Mouse (Mus musculus): ENCODE measurements around the gene Myh1. TPM values are rescaled to one million over a fixed set of nuclear protein-coding genes. Genes with fewer than 3 reads are reported as not detected.

The Myh1 gene
- polyA plus RNA-seq, 1 experiment from 2014 or later = 0.17 TPM

DNA sequence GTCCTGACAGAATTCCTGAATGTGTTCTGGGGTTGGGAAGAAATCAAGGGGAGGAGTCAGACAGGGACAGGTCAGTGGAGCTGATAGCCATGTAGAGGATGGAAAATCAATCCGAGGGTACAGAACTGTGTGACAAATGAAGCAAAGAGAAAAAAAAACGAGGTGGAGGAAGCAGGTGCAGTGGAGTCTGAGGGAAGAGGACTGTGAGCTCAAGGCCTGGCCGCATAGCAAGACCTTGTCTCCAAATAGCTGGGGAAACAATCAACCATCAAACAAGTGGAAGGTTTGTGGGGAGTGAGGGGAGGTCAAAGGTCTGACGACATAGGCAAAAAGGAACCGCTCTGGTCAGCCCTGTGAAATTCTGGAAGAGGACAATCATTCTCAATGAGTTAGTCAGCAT, 35.0 kb upstream of the Myh1 start:
- H3K27me3 ChIP-seq (ENCODE audit: control insufficient read depth, insufficient read depth, low read length) = no peaks in the 10 kb centered on the region
- H3K9me3 ChIP-seq (ENCODE audit: control insufficient read depth, low read depth, low read length) = no peaks in the 10 kb centered on the region
- no peak overlapping the region for H3K4me3 ChIP-seq (ENCODE audit: low read depth, low read length)
- no peak for ATAC-seq (ENCODE audit: insufficient number of reproducible peaks, insufficient read depth, low FRiP score, low read depth)
- H3K27ac ChIP-seq (ENCODE audit: low read length) = no peak overlapping the region
- no peaks in the 10 kb centered on the region for H3K4me1 ChIP-seq (ENCODE audit: control insufficient read depth, insufficient read depth, low read length)
- WGBS = 56% methylated on average over 5 of the region's 5 CpGs
- no peaks in the 10 kb centered on the region for H3K36me3 ChIP-seq (ENCODE audit: control insufficient read depth, insufficient read depth, low read length)
- no peak overlapping the region for H3K9ac ChIP-seq (replicated peaks; ENCODE audit: low read depth, low read length)
- no peak overlapping the region for H3K4me2 ChIP-seq (replicated peaks; ENCODE audit: low read depth, low read length)

DNA sequence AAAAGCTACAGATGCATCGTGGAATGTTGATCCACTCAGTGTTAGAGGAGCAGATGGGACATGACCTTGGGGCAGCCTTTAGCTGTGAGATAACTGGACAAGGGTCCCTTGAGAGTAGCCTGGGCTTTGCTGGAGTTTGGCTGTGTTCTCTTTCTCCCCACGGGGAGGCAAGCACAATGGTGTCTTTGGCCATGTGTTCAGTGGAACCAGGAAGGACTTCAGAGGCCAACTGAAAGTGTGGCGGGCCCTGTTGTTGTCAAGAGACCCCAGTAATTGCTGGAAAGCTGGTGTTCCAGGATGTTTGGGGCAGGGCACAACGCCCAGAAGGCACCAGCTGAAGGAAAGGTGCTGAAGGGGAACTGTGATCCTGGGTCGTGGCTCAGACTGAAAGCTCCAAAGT, 30.6 kb upstream of the Myh1 start:
- ATAC-seq (ENCODE audit: insufficient number of reproducible peaks, insufficient read depth, low FRiP score, low read depth) = no peak
- Histone ChIP-seq H3K9ac (replicated peaks; ENCODE audit: low read depth, low read length) (no peak overlapping the region), H3K27ac (ENCODE audit: low read length) (no peak overlapping the region), H3K27me3 (ENCODE audit: control insufficient read depth, insufficient read depth, low read length) (no peaks in the 10 kb centered on the region), H3K36me3 (ENCODE audit: control insufficient read depth, insufficient read depth, low read length) (no peaks in the 10 kb centered on the region), H3K4me2 (replicated peaks; ENCODE audit: low read depth, low read length) (no peak overlapping the region), H3K9me3 (ENCODE audit: control insufficient read depth, low read depth, low read length) (no peaks in the 10 kb centered on the region), H3K4me3 (ENCODE audit: low read depth, low read length) (no peak overlapping the region), H3K4me1 (ENCODE audit: control insufficient read depth, insufficient read depth, low read length) (no peaks in the 10 kb centered on the region)
- 56% methylated on average over 5 of the region's 5 CpGs for WGBS

DNA sequence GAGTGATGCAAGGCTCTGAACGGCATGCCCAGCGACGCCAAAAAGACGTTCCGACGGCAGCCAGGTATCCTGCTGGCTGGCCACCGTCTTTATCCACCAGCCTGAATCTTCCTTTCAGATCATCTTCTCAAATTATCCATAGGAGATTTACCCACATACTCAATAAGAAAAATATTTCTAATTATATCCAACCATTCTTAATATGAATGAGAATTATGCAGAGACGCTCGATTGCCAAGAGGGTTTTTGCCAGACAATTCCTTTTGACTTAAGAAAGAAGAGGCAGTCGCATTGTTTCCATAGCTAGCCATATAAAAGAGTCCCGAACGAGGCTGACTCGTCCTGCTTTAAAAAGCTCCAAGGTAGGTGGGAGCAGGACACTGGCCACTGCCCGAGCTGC, 29.1 kb upstream of the Myh1 start, which contains the start of gene Myh2:
TSS of gene Myh2 (plus strand) at position 301 of the 400 bp plus-strand sequence.
- H3K4me3 ChIP-seq (ENCODE audit: low read depth, low read length) = no peak within 1 kb of the TSS
- WGBS = 84% methylated on average over 14 of the region's 14 CpGs
- no peaks in the 10 kb centered on the region for H3K27me3 ChIP-seq (ENCODE audit: control insufficient read depth, insufficient read depth, low read length)
- no peaks in the 10 kb centered on the region for H3K9me3 ChIP-seq (ENCODE audit: control insufficient read depth, low read depth, low read length)
- no peak within 1 kb of the TSS for H3K4me2 ChIP-seq (replicated peaks; ENCODE audit: low read depth, low read length)
- H3K4me1 ChIP-seq (ENCODE audit: control insufficient read depth, insufficient read depth, low read length) = no peaks in the 10 kb centered on the region
- no peaks in the 10 kb centered on the region for H3K36me3 ChIP-seq (ENCODE audit: control insufficient read depth, insufficient read depth, low read length)
- H3K27ac ChIP-seq (ENCODE audit: low read length) = no peak within 1 kb of the TSS
- no peak within 1 kb of the TSS for H3K9ac ChIP-seq (replicated peaks; ENCODE audit: low read depth, low read length)
- ATAC-seq (ENCODE audit: insufficient number of reproducible peaks, insufficient read depth, low FRiP score, low read depth) = no peak

DNA sequence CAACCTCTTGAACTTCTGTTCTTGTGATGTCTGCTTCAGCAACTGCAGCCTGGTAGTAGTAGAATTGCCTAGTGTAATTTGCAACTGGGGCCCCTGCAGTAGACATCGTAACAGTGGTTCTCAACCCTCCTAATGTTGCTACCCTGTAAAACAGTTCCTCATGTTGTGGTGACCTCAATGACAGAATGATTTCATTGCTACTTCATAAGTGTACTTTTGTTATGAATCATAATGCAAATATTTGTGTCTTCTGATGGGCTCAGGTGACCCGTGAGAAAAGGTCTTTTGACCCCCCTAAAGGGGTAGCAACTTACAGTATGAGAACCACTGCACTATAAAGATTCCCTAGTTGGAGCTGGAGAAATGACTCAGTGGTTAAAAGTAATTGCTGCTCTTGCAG, 27.4 kb upstream of the Myh1 start:
- WGBS = 68% methylated on average over 2 of the region's 2 CpGs
- ATAC-seq (ENCODE audit: insufficient number of reproducible peaks, insufficient read depth, low FRiP score, low read depth) = no peak
- H3K9ac ChIP-seq (replicated peaks; ENCODE audit: low read depth, low read length) = no peak overlapping the region
- no peaks in the 10 kb centered on the region for H3K9me3 ChIP-seq (ENCODE audit: control insufficient read depth, low read depth, low read length)
- H3K4me1 ChIP-seq (ENCODE audit: control insufficient read depth, insufficient read depth, low read length) = no peaks in the 10 kb centered on the region
- H3K36me3 ChIP-seq (ENCODE audit: control insufficient read depth, insufficient read depth, low read length) = no peaks in the 10 kb centered on the region
- no peak overlapping the region for H3K4me3 ChIP-seq (ENCODE audit: low read depth, low read length)
- H3K27me3 ChIP-seq (ENCODE audit: control insufficient read depth, insufficient read depth, low read length) = no peaks in the 10 kb centered on the region
- no peak overlapping the region for H3K4me2 ChIP-seq (replicated peaks; ENCODE audit: low read depth, low read length)
- no peak overlapping the region for H3K27ac ChIP-seq (ENCODE audit: low read length)

DNA sequence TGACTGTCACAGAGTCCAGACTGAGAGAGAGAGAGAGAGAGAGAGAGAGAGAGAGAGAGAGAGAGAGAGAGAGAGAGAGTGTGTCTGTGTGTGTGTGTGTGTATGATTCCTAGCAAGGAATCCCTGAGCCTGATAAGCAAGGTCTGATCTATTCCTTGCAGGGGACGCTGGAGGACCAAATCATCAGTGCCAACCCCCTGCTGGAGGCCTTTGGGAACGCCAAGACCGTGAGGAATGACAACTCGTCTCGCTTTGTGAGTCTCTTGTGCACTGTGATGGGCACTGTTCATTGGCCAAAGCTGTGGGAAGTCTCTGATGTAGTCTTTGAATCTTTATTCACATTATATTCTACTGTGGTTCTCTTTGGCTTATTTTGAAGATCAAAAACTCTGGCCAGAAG, 23.5 kb upstream of the Myh1 start:
- 76% methylated on average over 5 of the region's 5 CpGs for WGBS
- Histone ChIP-seq H3K9ac (replicated peaks; ENCODE audit: low read depth, low read length) (no peak overlapping the region), H3K9me3 (ENCODE audit: control insufficient read depth, low read depth, low read length) (no peaks in the 10 kb centered on the region), H3K27ac (ENCODE audit: low read length) (no peak overlapping the region), H3K4me1 (ENCODE audit: control insufficient read depth, insufficient read depth, low read length) (no peaks in the 10 kb centered on the region), H3K4me3 (ENCODE audit: low read depth, low read length) (no peak overlapping the region), H3K27me3 (ENCODE audit: control insufficient read depth, insufficient read depth, low read length) (no peaks in the 10 kb centered on the region), H3K4me2 (replicated peaks; ENCODE audit: low read depth, low read length) (no peak overlapping the region), H3K36me3 (ENCODE audit: control insufficient read depth, insufficient read depth, low read length) (no peaks in the 10 kb centered on the region)
- ATAC-seq (ENCODE audit: insufficient number of reproducible peaks, insufficient read depth, low FRiP score, low read depth) = no peak

DNA sequence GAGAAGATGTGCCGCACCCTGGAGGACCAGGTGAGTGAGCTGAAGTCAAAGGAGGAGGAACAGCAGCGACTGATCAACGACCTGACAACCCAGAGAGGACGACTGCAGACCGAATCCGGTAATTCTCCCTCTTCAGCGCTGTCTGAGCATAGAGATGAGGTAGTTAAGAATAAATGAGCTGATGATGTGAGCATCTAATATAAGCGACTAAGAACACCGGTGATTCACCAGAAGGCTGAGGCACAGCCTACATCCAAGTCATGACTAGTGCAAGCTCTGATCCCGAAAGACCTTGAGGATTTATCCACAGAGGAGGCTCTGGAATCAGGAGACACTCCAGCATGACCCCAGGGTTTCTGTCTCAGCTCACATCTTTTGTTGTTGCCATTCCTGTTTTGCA, 9.5 kb upstream of the Myh1 start:
- no peaks in the 10 kb centered on the region for H3K36me3 ChIP-seq (ENCODE audit: control insufficient read depth, insufficient read depth, low read length)
- no peak for ATAC-seq (ENCODE audit: insufficient number of reproducible peaks, insufficient read depth, low FRiP score, low read depth)
- WGBS = 73% methylated on average over 10 of the region's 10 CpGs
- H3K4me3 ChIP-seq (ENCODE audit: low read depth, low read length) = no peak overlapping the region
- no peaks in the 10 kb centered on the region for H3K4me1 ChIP-seq (ENCODE audit: control insufficient read depth, insufficient read depth, low read length)
- no peak overlapping the region for H3K27ac ChIP-seq (ENCODE audit: low read length)
- H3K4me2 ChIP-seq (replicated peaks; ENCODE audit: low read depth, low read length) = no peak overlapping the region
- no peaks in the 10 kb centered on the region for H3K9me3 ChIP-seq (ENCODE audit: control insufficient read depth, low read depth, low read length)
- no peak overlapping the region for H3K9ac ChIP-seq (replicated peaks; ENCODE audit: low read depth, low read length)
- no peaks in the 10 kb centered on the region for H3K27me3 ChIP-seq (ENCODE audit: control insufficient read depth, insufficient read depth, low read length)

DNA sequence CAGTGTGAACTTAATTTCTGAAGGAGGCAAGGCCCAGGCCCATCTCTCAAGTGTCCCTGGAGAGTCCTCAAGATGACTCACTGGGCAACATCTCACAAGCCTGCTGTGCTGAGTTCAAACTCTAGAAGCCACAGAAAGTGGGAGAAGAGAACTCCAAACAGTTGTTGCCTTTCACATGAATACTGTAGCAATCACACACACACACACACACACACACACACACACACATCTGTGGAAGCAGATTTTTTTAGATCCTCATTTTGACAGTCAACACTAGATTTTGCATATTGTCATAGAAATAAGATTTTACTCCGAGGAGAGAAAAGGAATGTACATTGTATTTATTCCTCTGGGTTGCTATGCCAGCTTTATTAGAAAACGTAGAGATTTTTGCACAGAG, 9.0 kb upstream of the Myh1 start:
- no peak for ATAC-seq (ENCODE audit: insufficient number of reproducible peaks, insufficient read depth, low FRiP score, low read depth)
- Histone ChIP-seq H3K4me3 (ENCODE audit: low read depth, low read length) (no peak overlapping the region), H3K9me3 (ENCODE audit: control insufficient read depth, low read depth, low read length) (no peaks in the 10 kb centered on the region), H3K4me1 (ENCODE audit: control insufficient read depth, insufficient read depth, low read length) (no peaks in the 10 kb centered on the region), H3K27ac (ENCODE audit: low read length) (no peak overlapping the region), H3K27me3 (ENCODE audit: control insufficient read depth, insufficient read depth, low read length) (no peaks in the 10 kb centered on the region), H3K4me2 (replicated peaks; ENCODE audit: low read depth, low read length) (no peak overlapping the region), H3K36me3 (ENCODE audit: control insufficient read depth, insufficient read depth, low read length) (no peaks in the 10 kb centered on the region), H3K9ac (replicated peaks; ENCODE audit: low read depth, low read length) (no peak overlapping the region)
- 90% methylated on average over 2 of the region's 2 CpGs for whole genome bisulfite sequencing

DNA sequence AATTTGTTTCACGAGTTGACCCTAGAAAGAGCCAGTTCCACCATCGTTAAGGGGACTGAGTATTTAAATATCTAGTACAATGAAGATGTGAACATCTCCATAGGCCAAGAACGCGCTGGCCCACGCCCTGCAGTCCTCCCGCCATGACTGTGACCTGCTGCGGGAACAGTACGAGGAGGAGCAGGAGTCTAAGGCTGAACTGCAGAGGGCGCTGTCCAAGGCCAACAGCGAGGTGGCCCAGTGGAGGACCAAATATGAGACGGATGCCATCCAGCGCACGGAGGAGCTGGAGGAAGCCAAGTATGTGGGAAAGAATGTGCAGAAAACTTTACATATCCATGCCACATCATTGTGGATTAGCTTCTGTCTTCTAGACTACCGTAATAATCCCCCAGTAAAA, 8.4 kb upstream of the Myh1 start:
- Histone ChIP-seq H3K4me2 (replicated peaks; ENCODE audit: low read depth, low read length) (no peak overlapping the region), H3K4me3 (ENCODE audit: low read depth, low read length) (no peak overlapping the region), H3K9me3 (ENCODE audit: control insufficient read depth, low read depth, low read length) (no peaks in the 10 kb centered on the region), H3K36me3 (ENCODE audit: control insufficient read depth, insufficient read depth, low read length) (no peaks in the 10 kb centered on the region), H3K9ac (replicated peaks; ENCODE audit: low read depth, low read length) (no peak overlapping the region), H3K27ac (ENCODE audit: low read length) (no peak overlapping the region), H3K4me1 (ENCODE audit: control insufficient read depth, insufficient read depth, low read length) (no peaks in the 10 kb centered on the region), H3K27me3 (ENCODE audit: control insufficient read depth, insufficient read depth, low read length) (no peaks in the 10 kb centered on the region)
- WGBS = 87% methylated on average over 14 of the region's 14 CpGs
- no peak for ATAC-seq (ENCODE audit: insufficient number of reproducible peaks, insufficient read depth, low FRiP score, low read depth)

DNA sequence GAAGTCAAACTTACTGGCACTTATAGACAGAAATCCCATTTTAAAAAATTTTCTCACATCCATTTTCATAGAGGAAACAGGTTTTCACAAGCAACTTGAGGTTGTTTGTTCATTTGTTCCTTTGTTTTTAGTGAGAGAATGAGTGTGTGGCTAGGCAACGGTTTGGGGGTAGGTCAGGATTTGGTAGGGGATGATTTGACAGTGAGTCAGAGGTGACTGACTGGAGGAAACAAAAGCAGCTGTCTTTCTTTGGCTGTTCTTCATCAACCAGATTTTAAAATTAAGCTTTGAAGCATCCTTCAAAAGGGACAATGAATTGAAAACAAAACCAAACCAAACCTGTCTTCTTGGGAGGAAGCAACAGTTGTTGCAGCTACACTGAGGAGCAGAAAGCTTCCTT, 531 bp upstream of the Myh1 start:
- ATAC-seq (ENCODE audit: insufficient number of reproducible peaks, insufficient read depth, low FRiP score, low read depth) = no peak
- Histone ChIP-seq H3K4me2 (replicated peaks; ENCODE audit: low read depth, low read length) (no peak overlapping the region), H3K27ac (ENCODE audit: low read length) (no peak overlapping the region), H3K9ac (replicated peaks; ENCODE audit: low read depth, low read length) (no peak overlapping the region), H3K4me1 (ENCODE audit: control insufficient read depth, insufficient read depth, low read length) (no peaks in the 10 kb centered on the region), H3K4me3 (ENCODE audit: low read depth, low read length) (no peak overlapping the region), H3K27me3 (ENCODE audit: control insufficient read depth, insufficient read depth, low read length) (no peaks in the 10 kb centered on the region), H3K9me3 (ENCODE audit: control insufficient read depth, low read depth, low read length) (no peaks in the 10 kb centered on the region), H3K36me3 (ENCODE audit: control insufficient read depth, insufficient read depth, low read length) (no peaks in the 10 kb centered on the region)
- WGBS = 43% methylated on average over 1 of the region's 1 CpGs
